Mouse (Mus musculus) stomach, embryonic 15.5 days (tissue): ENCODE results near the gene Ciita. TPM values are rescaled to one million over a fixed set of nuclear protein-coding genes. Genes with fewer than 3 reads are reported as not detected.

Source experiments
- ATAC-seq: fragments of 200-750 bp; cut with Nextera tagmentation; 2 replicates; pipeline ENCODE4 v1.8.0; 2017; ENCODE audit warnings: low read depth, moderate number of reproducible peaks, moderate TSS enrichment; ENCODE audit not compliant: insufficient read depth, low FRiP score
- H3K27ac ChIP-seq: fragments of 300-500 bp; sonication (generic); 2 replicates; pipeline ENCODE4 v1.5.1; 2015; ENCODE audit warnings: mild to moderate bottlenecking, inconsistent platforms
- H3K27me3 ChIP-seq: fragments of 300-500 bp; sonication (generic); replicated peaks from 2 replicates; pipeline ENCODE4 v1.6.1; 2015; ENCODE audit warnings: inconsistent platforms
- H3K36me3 ChIP-seq: fragments of 300-500 bp; sonication (generic); 2 replicates; pipeline ENCODE4 v1.6.1; 2015; ENCODE audit warnings: inconsistent platforms
- H3K4me1 ChIP-seq: fragments of 300-500 bp; sonication (generic); 2 replicates; pipeline ENCODE4 v1.6.1; 2015; ENCODE audit warnings: inconsistent platforms
- H3K4me2 ChIP-seq: fragments of 300-500 bp; sonication (generic); 2 replicates; pipeline ENCODE4 v1.6.1; 2015; ENCODE audit warnings: mild to moderate bottlenecking, inconsistent platforms
- H3K4me3 ChIP-seq: fragments of 300-500 bp; sonication (generic); replicated peaks from 2 replicates; pipeline ENCODE4 v1.5.1; 2015; ENCODE audit warnings: inconsistent platforms
- H3K9ac ChIP-seq: fragments of 300-500 bp; sonication (generic); 2 replicates; pipeline ENCODE4 v1.6.1; 2015; ENCODE audit warnings: inconsistent platforms
- H3K9me3 ChIP-seq: fragments of 300-500 bp; sonication (generic); 2 replicates; pipeline ENCODE4 v1.6.1; 2016; ENCODE audit warnings: inconsistent platforms
- WGBS: fragments of 180-500 bp; shearing (Covaris S2); methylation state at CpG from one replicate; pipeline ENCODE4 v1.1.7; 2015; 5-methylcytosine and 5-hydroxymethylcytosine counted together
- polyA plus RNA-seq: library from polyadenylated mRNA; unstranded; fragments of >200 nt; fragmentation: Nextera tagmentation; extraction: Ambion mirVana; gene quantifications from 2 replicates; pipeline ENCODE4 v1.2.1, GENCODE M21; 2015

The Ciita gene
- polyA plus RNA-seq, result 0.24 and 0.40 TPM in 2 replicates

DNA sequence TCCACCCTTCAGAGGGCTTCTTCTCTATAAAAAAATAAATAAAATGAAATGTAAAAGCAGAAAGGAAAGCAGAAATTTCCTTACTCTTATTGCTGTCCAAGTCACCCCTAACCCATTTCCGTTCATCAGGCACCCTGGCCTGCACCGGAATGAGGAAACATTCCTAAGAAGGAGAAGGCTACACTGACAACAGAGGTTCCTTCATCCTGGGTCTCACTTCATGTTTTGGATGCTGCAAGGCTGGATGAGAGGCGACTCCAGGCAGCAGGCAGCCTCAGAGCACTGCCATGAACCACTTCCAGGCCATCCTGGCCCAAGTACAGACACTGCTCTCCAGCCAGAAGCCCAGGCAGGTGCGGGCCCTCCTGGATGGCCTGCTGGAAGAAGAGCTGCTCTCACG, at the start of gene Ciita:
Ciita (plus strand) TSS at position 203 of the 400 bp plus-strand sequence.
- no peak for ATAC-seq
- no peak within 1 kb of the TSS for H3K27ac ChIP-seq
- no peaks in the 10 kb centered on the region for H3K36me3 ChIP-seq
- H3K4me1 ChIP-seq, result no peaks in the 10 kb centered on the region
- no peaks in the 10 kb centered on the region for H3K9me3 ChIP-seq
- no peak within 1 kb of the TSS for H3K4me2 ChIP-seq
- no peak within 1 kb of the TSS for H3K9ac ChIP-seq
- H3K27me3 ChIP-seq, result no peaks in the 10 kb centered on the region
- no peak within 1 kb of the TSS for H3K4me3 ChIP-seq
- 73% methylated on average over 5 of the region's 5 CpGs for WGBS

DNA sequence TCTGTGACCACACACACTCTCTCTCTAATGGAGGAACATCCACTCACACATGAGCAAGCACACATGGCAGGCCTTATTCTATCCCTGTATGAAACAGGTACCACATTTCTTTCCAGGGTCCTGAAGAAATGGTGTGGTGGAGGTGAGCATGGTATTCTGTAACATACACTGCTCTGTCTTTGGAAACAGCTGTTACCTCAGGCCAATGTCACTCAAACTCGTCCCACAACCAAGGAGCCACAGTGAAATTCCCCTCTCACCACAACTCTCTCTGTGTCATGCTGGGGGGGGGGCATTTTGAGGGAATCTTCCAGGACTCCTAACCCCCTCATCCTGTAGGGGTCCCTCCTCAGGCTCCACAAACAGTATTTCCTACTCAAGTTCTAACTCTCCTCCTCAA, 47.9 kb upstream of the Ciita start:
- Histone ChIP-seq H3K9me3 (no peaks in the 10 kb centered on the region), H3K36me3 (no peaks in the 10 kb centered on the region), H3K4me3 (no peak overlapping the region), H3K27me3 (no peaks in the 10 kb centered on the region), H3K4me2 (no peak overlapping the region), H3K9ac (no peak overlapping the region), H3K4me1 (no peaks in the 10 kb centered on the region), H3K27ac (no peak overlapping the region)
- no peak for ATAC-seq
- WGBS, result 67% methylated on average over 1 of the region's 1 CpGs

DNA sequence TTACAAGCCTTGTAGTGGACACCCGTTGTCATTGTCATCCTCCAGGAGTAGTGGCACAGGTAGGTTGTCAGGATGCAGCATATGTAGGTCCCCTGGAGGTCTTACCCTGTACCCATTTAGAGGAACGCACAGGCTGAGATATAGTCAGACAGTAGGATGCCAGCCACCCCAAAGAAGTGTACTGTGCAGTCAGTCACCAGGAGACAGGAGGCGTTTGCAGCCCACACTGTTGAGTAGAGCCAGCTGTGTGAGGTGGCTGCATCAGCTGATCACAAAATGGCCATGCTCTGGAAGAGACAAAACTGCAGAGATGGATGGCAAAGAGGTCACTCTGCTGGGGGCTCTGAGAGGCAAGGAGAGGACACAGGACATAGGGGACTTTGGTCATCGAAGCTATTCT, 47.5 kb upstream of the Ciita start:
- Histone ChIP-seq H3K9ac (no peak overlapping the region), H3K27ac (no peak overlapping the region), H3K4me1 (no peaks in the 10 kb centered on the region), H3K4me3 (no peak overlapping the region), H3K27me3 (no peaks in the 10 kb centered on the region), H3K4me2 (no peak overlapping the region), H3K9me3 (no peaks in the 10 kb centered on the region), H3K36me3 (no peaks in the 10 kb centered on the region)
- WGBS, result 73% methylated on average over 4 of the region's 4 CpGs
- no peak for ATAC-seq

DNA sequence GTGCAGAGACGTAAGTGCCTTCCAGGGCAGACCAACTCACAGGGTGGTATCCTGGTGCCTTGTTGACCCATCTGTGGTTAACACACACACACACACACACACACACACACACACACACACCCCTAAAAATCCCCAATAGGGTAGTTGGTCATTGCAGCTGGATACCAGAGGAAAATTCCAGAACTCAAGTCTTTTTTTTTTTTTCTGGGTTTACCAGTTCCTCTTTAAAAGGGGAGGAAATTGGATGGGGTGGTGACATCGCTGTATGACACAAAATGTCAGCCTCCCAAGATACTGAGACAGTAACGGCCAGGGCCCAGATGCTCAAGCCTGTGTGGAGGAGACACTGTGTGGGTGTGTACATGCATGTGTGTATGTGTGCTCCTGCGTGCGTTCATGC, 46.5 kb upstream of the Ciita start:
- H3K9me3 ChIP-seq, result no peaks in the 10 kb centered on the region
- no peaks in the 10 kb centered on the region for H3K4me1 ChIP-seq
- H3K27ac ChIP-seq, result no peak overlapping the region
- ATAC-seq, result no peak
- H3K36me3 ChIP-seq, result no peaks in the 10 kb centered on the region
- no peak overlapping the region for H3K4me2 ChIP-seq
- 79% methylated on average over 5 of the region's 5 CpGs for WGBS
- H3K9ac ChIP-seq, result no peak overlapping the region
- no peak overlapping the region for H3K4me3 ChIP-seq
- H3K27me3 ChIP-seq, result no peaks in the 10 kb centered on the region

DNA sequence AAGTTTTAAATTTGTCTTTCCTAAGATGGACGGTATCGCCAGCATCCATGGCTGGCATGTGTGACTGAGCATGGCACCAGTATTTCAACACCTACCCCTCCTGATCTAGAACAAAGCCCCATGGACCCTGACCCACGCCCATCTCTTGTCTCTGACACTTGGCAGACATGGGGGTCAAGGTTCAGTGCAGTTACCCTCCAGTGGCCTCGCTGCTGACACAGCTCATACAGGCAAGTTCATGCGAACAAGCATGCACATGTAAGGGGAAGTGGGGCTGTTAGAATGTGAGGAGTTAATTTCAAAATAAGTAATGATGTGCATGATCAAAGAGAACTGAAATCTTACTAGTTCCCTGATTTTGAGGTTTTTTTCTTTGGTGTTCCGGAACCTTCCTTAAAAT, 43.7 kb upstream of the Ciita start:
- H3K4me3 ChIP-seq, result no peak overlapping the region
- 79% methylated on average over 6 of the region's 6 CpGs for WGBS
- H3K9ac ChIP-seq, result no peak overlapping the region
- H3K27me3 ChIP-seq, result no peaks in the 10 kb centered on the region
- H3K36me3 ChIP-seq, result no peaks in the 10 kb centered on the region
- no peaks in the 10 kb centered on the region for H3K4me1 ChIP-seq
- H3K4me2 ChIP-seq, result no peak overlapping the region
- no peak for ATAC-seq
- no peak overlapping the region for H3K27ac ChIP-seq
- H3K9me3 ChIP-seq, result no peaks in the 10 kb centered on the region

DNA sequence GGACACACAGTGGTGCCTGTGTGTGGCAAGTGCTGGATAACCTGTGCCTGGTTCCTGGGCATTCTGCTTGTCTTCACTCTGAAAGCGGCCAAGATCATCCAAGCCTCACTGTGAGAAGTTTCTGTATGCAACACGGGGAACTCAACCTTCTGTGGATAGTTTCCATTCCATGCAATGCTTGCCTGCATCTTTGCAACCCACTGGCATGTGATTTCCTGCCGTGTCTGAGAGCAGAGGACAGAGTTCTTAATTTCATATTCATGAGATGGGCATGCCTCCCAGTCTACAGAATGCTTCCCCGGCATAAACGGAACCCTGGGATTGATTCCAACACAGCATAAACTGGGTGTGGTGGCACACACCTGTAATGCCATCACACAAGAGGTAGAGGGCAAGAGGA, 41.8 kb upstream of the Ciita start:
- Histone ChIP-seq H3K4me3 (no peak overlapping the region), H3K9me3 (no peaks in the 10 kb centered on the region), H3K36me3 (no peaks in the 10 kb centered on the region), H3K4me2 (no peak overlapping the region), H3K27ac (no peak overlapping the region), H3K27me3 (no peaks in the 10 kb centered on the region), H3K4me1 (no peaks in the 10 kb centered on the region), H3K9ac (no peak overlapping the region)
- no peak for ATAC-seq
- WGBS, result 89% methylated on average over 5 of the region's 5 CpGs

DNA sequence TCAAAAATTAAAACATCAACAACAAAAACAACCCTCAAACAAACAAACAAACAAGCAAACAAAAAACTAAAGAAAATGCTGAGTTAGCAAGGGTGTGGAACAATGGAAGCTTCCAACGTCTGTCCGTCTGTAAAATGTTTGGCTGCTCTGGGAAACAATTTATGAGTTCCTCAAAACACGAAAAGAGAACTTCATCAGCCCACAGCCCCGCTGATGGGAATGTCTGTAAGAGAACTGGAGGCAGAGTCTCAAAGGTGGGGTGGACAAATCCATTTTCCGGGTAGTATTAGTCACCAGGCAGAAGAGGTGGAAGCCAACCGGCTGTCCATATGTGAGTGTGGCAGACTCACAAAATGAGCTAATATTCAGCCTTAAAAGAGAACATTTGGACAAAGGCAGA, 38.5 kb upstream of the Ciita start:
- H3K27me3 ChIP-seq, result no peaks in the 10 kb centered on the region
- no peaks in the 10 kb centered on the region for H3K36me3 ChIP-seq
- H3K9me3 ChIP-seq, result no peaks in the 10 kb centered on the region
- WGBS, result 82% methylated on average over 6 of the region's 6 CpGs
- H3K4me3 ChIP-seq, result no peak overlapping the region
- H3K4me2 ChIP-seq, result no peak overlapping the region
- H3K27ac ChIP-seq, result no peak overlapping the region
- no peak for ATAC-seq
- no peaks in the 10 kb centered on the region for H3K4me1 ChIP-seq
- no peak overlapping the region for H3K9ac ChIP-seq

DNA sequence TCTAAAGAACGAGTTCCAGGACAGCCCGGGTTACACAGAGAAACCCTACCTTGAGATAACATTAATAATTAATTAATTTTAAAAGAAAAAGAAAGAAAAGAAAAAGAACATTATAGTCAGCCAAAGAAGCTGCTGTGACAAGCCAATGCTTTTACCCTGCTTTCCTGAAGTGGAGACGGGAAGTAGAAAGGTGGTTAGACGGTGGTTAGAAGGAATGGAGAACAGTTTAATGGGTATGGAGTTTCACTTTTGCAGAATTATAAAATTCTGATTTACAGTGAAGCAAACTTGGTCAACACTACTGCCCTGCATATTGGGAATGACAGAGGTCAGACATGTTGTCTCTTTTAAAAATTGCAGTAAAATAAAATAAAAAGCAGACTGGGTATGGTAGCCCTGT, 38.1 kb upstream of the Ciita start:
- peaks cover under 1% of the 10 kb centered on the region; the same call in 1 of the 2 replicates for H3K4me1 ChIP-seq
- H3K9ac ChIP-seq, result no peak overlapping the region
- no peaks in the 10 kb centered on the region for H3K27me3 ChIP-seq
- H3K9me3 ChIP-seq, result no peaks in the 10 kb centered on the region
- WGBS, result 82% methylated on average over 4 of the region's 4 CpGs
- H3K4me2 ChIP-seq, result no peak overlapping the region
- H3K27ac ChIP-seq, result no peak overlapping the region
- H3K4me3 ChIP-seq, result no peak overlapping the region
- H3K36me3 ChIP-seq, result no peaks in the 10 kb centered on the region
- no peak for ATAC-seq

DNA sequence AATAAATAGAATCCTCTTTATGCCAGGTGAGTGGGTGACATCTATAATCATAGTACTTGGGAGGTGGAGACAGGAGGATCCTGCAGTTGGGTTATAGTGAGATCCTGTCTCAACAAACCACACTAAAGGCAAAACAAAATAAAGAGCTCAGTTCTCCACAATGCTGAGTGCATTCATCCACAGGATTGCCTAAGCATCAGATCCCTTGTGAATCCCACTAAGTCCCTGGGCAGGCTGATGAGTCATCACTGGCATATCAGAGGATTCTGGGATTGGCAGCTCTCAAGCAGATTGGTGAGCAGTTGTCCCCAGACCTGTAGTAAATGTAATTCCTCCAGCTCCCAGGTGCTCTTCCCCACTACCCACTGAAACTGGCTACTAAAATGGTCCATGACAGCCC, 36.1 kb upstream of the Ciita start:
- Histone ChIP-seq H3K4me3 (no peak overlapping the region), H3K4me1 (peaks cover 6% of the 10 kb centered on the region), H3K4me2 (no peak overlapping the region), H3K27ac (no peak overlapping the region), H3K9me3 (no peaks in the 10 kb centered on the region), H3K36me3 (no peaks in the 10 kb centered on the region), H3K27me3 (no peaks in the 10 kb centered on the region), H3K9ac (no peak overlapping the region)
- ATAC-seq, result no peak

DNA sequence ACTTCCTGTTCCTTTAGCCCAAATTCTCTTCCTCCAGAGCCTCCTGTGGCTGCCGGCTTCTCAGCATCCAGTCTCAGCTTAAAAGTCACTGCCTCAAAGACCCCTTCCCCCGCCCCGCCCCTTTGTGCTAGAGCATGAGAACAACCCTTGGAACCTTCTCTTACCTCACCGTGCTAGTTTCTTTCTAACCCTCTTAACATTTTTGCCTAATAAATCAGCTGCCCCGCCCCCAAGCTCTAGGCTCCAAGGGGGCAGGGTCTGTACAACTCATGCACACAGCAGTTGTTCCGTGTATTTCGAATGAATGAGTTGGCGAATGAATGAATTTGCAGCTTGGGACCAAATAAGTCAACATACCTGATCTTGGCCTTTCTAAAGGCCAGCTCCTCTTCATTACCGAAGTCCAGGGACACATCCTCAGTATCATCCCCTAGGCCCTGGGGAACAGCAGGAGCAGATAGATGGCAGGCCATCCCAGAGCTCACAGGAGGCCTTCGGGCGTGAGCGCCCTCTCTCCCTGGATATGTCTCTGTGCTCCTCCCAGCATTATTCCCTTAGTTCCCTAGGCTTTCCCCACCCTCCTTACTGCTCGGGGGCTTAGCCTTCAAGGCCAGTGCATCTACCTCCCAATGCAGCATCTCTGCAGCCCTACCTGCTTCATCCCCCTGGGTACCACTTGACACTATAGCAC, 33.1 kb upstream of the Ciita start:
- Histone ChIP-seq H3K36me3 (no peaks in the 10 kb centered on the region), H3K4me2 (peak overlapping the region; percentile 63), H3K4me3 (peak overlapping the region; percentile 41), H3K4me1 (peaks cover 6% of the 10 kb centered on the region), H3K9me3 (no peaks in the 10 kb centered on the region), H3K27ac (no peak overlapping the region), H3K9ac (0 out of 2 replicates have a peak overlapping the region, but pooled peaks have one; percentile 7), H3K27me3 (no peaks in the 10 kb centered on the region)
- 19% methylated on average over 13 of the region's 13 CpGs for WGBS
- 0 out of 2 replicates have a peak, but pooled peaks have one; percentile 38 for ATAC-seq

DNA sequence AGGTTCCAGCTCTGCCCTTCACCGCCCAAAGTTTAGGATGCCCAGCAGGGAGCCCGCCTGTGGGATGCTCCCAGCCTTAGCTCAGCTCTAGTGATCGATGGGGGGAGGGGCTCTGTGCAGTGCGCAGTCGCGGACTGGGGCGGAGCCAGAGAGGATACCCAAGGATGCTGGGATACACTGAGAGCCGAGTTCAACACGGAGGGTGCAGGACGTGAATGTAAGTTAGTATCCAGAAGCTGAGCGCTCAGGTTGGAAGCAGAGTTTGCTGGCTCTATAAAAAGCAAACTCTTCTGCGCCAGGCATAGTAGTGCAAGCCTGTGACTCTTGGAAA, 32.6 kb upstream of the Ciita start, which contains the start of gene Tvp23a:
Tvp23a (minus strand) TSS at position 99 of the 331 bp plus-strand sequence.
- Histone ChIP-seq H3K4me2 (peak within 1 kb of the TSS; percentile 63), H3K4me1 (peaks cover 6% of the 10 kb centered on the region), H3K9me3 (no peaks in the 10 kb centered on the region), H3K27me3 (no peaks in the 10 kb centered on the region), H3K4me3 (peak within 1 kb of the TSS; percentile 41), H3K9ac (0 out of 2 replicates have a peak within 1 kb of the TSS, but pooled peaks have one; percentile 7), H3K36me3 (no peaks in the 10 kb centered on the region), H3K27ac (no peak within 1 kb of the TSS)
- WGBS, result 9% methylated on average over 12 of the region's 12 CpGs
- peak; percentile 90 for ATAC-seq

DNA sequence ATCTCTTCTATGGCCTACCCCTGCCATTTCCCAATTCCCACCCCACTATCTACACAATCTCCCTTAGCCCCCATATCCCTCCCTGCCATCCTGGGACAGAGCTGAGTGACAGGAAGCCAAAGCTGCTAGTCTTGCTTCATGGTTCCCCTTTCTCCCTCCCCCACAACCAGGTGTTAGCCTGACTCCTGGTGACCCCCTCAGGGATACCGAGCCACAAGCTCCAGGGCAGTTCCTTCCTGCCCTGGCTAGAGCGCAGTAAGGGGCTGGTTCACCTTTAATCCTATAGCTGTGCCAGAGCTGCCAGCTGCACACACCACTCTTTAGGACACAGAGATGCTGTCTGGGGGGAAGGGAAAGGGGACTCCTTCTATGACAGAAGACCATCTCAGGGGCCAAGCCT, 32.1 kb upstream of the Ciita start:
- 70% methylated on average over 2 of the region's 2 CpGs for WGBS
- H3K27me3 ChIP-seq, result no peaks in the 10 kb centered on the region
- H3K36me3 ChIP-seq, result no peaks in the 10 kb centered on the region
- peak overlapping the region; percentile 63 for H3K4me2 ChIP-seq
- H3K4me3 ChIP-seq, result peak overlapping the region; percentile 41
- no peak overlapping the region for H3K9ac ChIP-seq
- no peak overlapping the region for H3K27ac ChIP-seq
- no peaks in the 10 kb centered on the region for H3K9me3 ChIP-seq
- no peak for ATAC-seq
- H3K4me1 ChIP-seq, result peaks cover 6% of the 10 kb centered on the region

DNA sequence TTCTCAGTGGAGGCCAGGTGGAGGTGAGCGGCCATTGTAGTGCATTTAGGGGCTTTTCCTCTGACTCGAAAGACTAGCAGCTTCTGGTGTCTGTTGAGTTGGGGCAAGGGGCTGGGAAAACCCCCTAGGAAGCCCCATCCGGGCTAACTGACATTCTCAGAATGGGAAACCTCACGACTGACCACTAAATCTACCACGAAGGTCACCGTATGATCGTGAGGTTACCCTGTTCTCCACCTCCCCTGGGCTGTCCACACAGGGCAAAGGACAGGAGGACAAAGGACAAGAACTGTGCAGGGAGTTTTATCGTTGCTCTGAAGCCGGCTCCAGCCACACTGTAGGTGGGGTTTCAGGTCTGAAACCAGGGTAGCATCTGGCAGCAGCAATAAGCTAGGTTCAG, 30.9 kb upstream of the Ciita start:
- 79% methylated on average over 9 of the region's 9 CpGs for WGBS
- H3K9ac ChIP-seq, result no peak overlapping the region
- no peak for ATAC-seq
- H3K27ac ChIP-seq, result no peak overlapping the region
- H3K27me3 ChIP-seq, result no peaks in the 10 kb centered on the region
- H3K36me3 ChIP-seq, result no peaks in the 10 kb centered on the region
- H3K9me3 ChIP-seq, result no peaks in the 10 kb centered on the region
- H3K4me1 ChIP-seq, result peaks cover 6% of the 10 kb centered on the region
- H3K4me2 ChIP-seq, result no peak overlapping the region
- H3K4me3 ChIP-seq, result no peak overlapping the region
